Mouse (Mus musculus) kidney, postnatal 0 days (tissue): Measurements from ENCODE around the gene Ppfibp2. TPM values are rescaled to one million over a fixed set of nuclear protein-coding genes. Genes with fewer than 3 reads are reported as not detected.

Experiments
- ATAC-seq: fragments of 200-750 bp; cut with Nextera tagmentation; replicated peaks from 2 replicates; pipeline ENCODE4 v1.8.0; 2017; ENCODE audit warnings: low read depth, moderate number of reproducible peaks, moderate TSS enrichment, moderate library complexity; ENCODE audit not compliant: low FRiP score
- DNase-seq: peaks from one replicate; pipeline ENCODE4 v3.0.0-alpha.2; 2016; ENCODE audit warnings: low spot score
- H3K27ac ChIP-seq: fragments of 300-500 bp; sonication (generic); 2 replicates; pipeline ENCODE4 v1.5.1; 2014; ENCODE audit warnings: mild to moderate bottlenecking
- H3K27me3 ChIP-seq: fragments of 300-500 bp; sonication (generic); 2 replicates; pipeline ENCODE4 v1.6.1; 2014; ENCODE audit warnings: low read length, mixed read lengths; ENCODE audit not compliant: insufficient read depth
- H3K36me3 ChIP-seq: fragments of 300-500 bp; sonication (generic); 2 replicates; pipeline ENCODE4 v1.6.1; 2014; ENCODE audit warnings: low read length, mixed read lengths; ENCODE audit not compliant: insufficient read depth
- H3K4me1 ChIP-seq: fragments of 300-500 bp; sonication (generic); replicated peaks from 2 replicates; pipeline ENCODE4 v1.6.1; 2014; ENCODE audit warnings: antibody characterized with exemption, low read length, mixed read lengths; ENCODE audit not compliant: insufficient read depth
- H3K4me2 ChIP-seq: fragments of 300-500 bp; sonication (generic); 2 replicates; pipeline ENCODE4 v1.6.1; 2014; ENCODE audit warnings: mild to moderate bottlenecking, low read length, moderate library complexity, mixed read lengths
- H3K4me3 ChIP-seq: fragments of 300-500 bp; sonication (generic); replicated peaks from 2 replicates; pipeline ENCODE4 v1.5.1; 2014; ENCODE audit warnings: low read depth, low read length
- H3K9ac ChIP-seq: fragments of 300-500 bp; sonication (generic); 2 replicates; pipeline ENCODE4 v1.6.1; 2014; ENCODE audit warnings: low read depth, low read length
- H3K9me3 ChIP-seq: fragments of 300-500 bp; sonication (generic); replicated peaks from 2 replicates; pipeline ENCODE4 v1.6.1; 2016; ENCODE audit warnings: low read length, inconsistent platforms, mixed read lengths
- CTCF ChIP-seq: IDR thresholded peaks from 2 replicates; pipeline ENCODE4 v1.5.1; 2016; ENCODE audit warnings: antibody characterized with exemption, low read depth, mild to moderate bottlenecking, moderate library complexity
- WGBS: fragments of 180-500 bp; shearing (Covaris S2); extraction: QIAGEN DNeasy Blood & Tissue Kit; methylation state at CpG from one replicate; pipeline ENCODE4 v1.1.7; 2014; 5-methylcytosine and 5-hydroxymethylcytosine counted together
- polyA plus RNA-seq: library from polyadenylated mRNA; unstranded; fragments of >200 nt; fragmentation: Nextera tagmentation; extraction: Ambion mirVana; gene quantifications from 2 replicates; pipeline ENCODE4 v1.2.1, GENCODE M21; 2015

The Ppfibp2 gene
- polyA plus RNA-seq, 1 experiment from 2014 or later = 8.3 TPM

DNA sequence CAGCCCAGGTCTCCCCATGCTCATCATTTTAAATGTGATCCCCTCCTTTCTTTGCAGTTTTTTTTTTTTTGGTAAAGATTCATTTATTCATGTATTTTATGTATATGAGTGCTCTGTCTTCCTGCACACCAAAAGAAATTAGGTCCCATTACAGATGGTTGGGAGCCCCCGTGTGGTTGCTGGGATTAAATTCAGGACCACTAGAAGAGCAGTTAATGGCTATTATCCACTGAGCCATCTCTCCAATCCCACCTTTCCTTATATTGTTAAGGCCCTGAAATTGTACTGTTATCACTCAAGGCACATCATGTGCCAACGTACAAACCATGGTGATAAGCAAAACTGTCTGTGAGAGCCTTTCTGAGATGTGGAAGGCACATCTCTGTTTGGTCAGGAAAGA, 143.7 kb downstream of the Ppfibp2 start:
- ATAC-seq (no peak), DNase-seq (peak; percentile 66)
- 42% methylated on average over 2 of the region's 2 CpGs for WGBS
- peak; percentile 70 for TF ChIP-seq CTCF
- Histone ChIP-seq H3K4me2 (no peak overlapping the region), H3K4me1 (no peaks in the 10 kb centered on the region), H3K4me3 (no peak overlapping the region), H3K27ac (no peak overlapping the region), H3K27me3 (no peaks in the 10 kb centered on the region), H3K36me3 (0 out of 2 replicates have a peak, but pooled peaks cover 3% of the 10 kb centered on the region), H3K9me3 (no peaks in the 10 kb centered on the region), H3K9ac (no peak overlapping the region)

DNA sequence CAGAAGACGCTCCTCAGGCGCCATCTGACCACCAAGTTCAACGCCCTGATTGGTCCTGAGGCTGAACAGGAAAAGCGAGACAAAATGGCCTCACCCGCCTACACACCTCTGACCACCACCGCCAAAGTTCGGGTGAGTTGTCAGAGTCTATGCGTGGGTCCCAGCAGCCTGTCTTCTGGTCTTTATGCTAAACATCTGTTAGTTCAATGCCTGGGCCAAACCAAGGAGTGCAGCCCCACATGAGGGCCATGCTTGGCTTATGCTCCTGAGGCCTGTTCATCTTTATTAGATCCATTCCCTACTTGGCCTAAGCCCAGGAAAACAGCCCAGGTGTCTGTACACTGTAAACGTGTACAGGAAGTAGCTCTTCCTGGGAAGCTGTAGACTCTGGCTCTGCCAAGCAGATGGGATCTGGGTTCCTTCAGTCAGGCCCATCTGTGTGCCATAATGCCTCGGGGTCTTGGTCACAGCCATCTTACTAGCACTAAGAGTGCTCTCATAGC, 148.0 kb downstream of the Ppfibp2 start:
- no peak for ATAC-seq
- Histone ChIP-seq H3K4me3 (no peak overlapping the region), H3K27ac (no peak overlapping the region), H3K27me3 (no peaks in the 10 kb centered on the region), H3K9ac (no peak overlapping the region), H3K4me2 (no peak overlapping the region), H3K9me3 (no peaks in the 10 kb centered on the region), H3K36me3 (0 out of 2 replicates have a peak, but pooled peaks cover 3% of the 10 kb centered on the region), H3K4me1 (no peaks in the 10 kb centered on the region)
- TF ChIP-seq CTCF = no peak
- DNase-seq = no peak
- 83% methylated on average over 10 of the region's 10 CpGs for WGBS

DNA sequence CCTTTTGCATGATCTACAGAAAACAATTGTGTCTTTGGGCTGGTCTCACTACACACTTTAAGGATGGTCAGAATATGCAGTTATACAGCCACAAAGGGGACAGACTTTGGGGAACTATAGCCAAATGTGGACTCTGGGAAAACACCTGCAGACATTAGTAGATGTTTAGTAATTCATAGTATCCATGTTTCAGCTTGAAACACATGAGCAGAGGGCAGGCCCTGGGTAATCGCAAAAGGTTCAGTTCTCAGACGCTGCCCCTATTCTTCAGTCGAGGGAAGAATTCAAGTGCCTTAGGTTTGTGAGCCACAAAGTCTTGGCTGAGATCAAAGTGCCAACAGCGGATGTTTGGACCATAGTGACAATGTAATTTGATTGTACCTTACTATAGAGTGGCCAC, 149.4 kb downstream of the Ppfibp2 start:
- H3K27ac ChIP-seq = no peak overlapping the region
- 0 out of 2 replicates have a peak, but pooled peaks cover 3% of the 10 kb centered on the region for H3K36me3 ChIP-seq
- no peak for ATAC-seq
- no peak overlapping the region for H3K4me3 ChIP-seq
- H3K4me2 ChIP-seq = no peak overlapping the region
- DNase-seq = no peak
- no peaks in the 10 kb centered on the region for H3K9me3 ChIP-seq
- no peaks in the 10 kb centered on the region for H3K27me3 ChIP-seq
- no peaks in the 10 kb centered on the region for H3K4me1 ChIP-seq
- TF ChIP-seq CTCF = no peak
- no peak overlapping the region for H3K9ac ChIP-seq
- WGBS = 92% methylated on average over 4 of the region's 4 CpGs

DNA sequence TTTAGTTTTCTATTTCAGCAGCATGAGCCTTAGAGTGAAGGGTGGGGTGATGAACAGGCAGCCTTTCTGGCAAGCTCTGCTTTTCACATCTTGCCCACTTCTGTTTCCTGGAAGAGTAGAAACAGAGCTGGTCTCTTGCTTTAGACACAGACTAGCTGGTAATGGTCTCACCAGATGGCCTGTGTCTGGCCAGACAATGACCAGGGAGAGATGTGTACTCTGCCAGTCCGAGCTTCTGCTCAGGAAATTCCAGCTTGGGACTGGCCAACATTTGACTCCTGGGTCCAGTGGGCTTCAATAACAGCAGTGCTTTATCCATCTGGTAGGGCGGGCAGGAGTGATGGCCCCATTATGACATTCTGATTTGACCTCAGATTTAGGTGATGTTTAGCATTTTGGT, 150.1 kb downstream of the Ppfibp2 start:
- Histone ChIP-seq H3K9ac (no peak overlapping the region), H3K27ac (no peak overlapping the region), H3K4me2 (no peak overlapping the region), H3K4me3 (no peak overlapping the region), H3K36me3 (0 out of 2 replicates have a peak, but pooled peaks cover 3% of the 10 kb centered on the region), H3K4me1 (no peaks in the 10 kb centered on the region), H3K27me3 (no peaks in the 10 kb centered on the region), H3K9me3 (no peaks in the 10 kb centered on the region)
- no peak for TF ChIP-seq CTCF
- no peak for DNase-seq
- WGBS = 60% methylated on average over 2 of the region's 2 CpGs
- no peak for ATAC-seq

DNA sequence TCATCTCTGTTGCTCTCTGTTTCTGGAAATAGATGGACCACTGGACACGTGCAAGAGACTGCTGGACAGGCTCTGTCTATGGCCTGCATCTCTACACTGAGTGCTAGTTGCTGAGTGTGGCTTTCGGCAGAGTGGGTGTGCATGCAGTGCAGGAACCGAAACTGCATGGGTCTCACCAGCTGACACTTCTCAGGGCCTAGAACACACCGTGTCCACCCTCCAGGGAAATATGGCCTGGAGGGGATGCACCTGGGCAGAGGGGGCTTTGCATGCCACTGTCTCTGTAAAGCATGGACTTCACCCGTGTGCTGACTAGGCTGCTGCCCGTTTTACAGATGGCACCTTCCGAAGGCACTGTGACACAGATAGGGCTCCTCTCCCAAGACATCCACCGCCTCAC, 151.0 kb downstream of the Ppfibp2 start:
- Histone ChIP-seq H3K4me3 (no peak overlapping the region), H3K27me3 (no peaks in the 10 kb centered on the region), H3K27ac (no peak overlapping the region), H3K4me2 (no peak overlapping the region), H3K9ac (no peak overlapping the region), H3K36me3 (0 out of 2 replicates have a peak, but pooled peaks cover 3% of the 10 kb centered on the region), H3K4me1 (no peaks in the 10 kb centered on the region), H3K9me3 (no peaks in the 10 kb centered on the region)
- no peak for ATAC-seq
- DNase-seq = no peak
- 90% methylated on average over 8 of the region's 8 CpGs for WGBS
- no peak for TF ChIP-seq CTCF

DNA sequence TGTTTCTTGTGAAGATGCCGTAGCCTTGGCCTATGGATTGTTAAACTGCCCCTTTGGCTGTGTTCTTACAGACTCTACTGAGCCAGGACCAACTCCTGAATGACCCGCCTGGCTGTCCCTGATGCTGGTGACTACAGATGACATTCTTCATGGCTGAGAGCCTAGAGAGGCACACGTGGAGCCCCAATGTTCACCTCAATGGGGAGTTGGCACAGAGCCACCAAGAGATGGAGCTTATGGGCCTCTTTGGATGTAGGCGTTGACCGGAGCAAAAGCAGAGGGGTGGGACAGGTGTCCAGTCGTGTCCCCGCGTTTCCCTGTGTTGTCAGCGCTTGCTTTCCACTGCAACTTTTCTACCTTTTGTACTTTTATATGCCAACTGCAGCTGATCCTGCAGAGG, 152.5 kb downstream of the Ppfibp2 start:
- ATAC-seq (no peak; the same call in 1 of the 2 replicates), DNase-seq (no peak)
- Histone ChIP-seq H3K9me3 (no peaks in the 10 kb centered on the region), H3K4me3 (no peak overlapping the region), H3K9ac (no peak overlapping the region), H3K27ac (no peak overlapping the region), H3K27me3 (no peaks in the 10 kb centered on the region), H3K4me1 (no peaks in the 10 kb centered on the region), H3K4me2 (no peak overlapping the region), H3K36me3 (0 out of 2 replicates have a peak, but pooled peaks cover 3% of the 10 kb centered on the region)
- no peak for TF ChIP-seq CTCF
- WGBS = 83% methylated on average over 9 of the region's 9 CpGs

DNA sequence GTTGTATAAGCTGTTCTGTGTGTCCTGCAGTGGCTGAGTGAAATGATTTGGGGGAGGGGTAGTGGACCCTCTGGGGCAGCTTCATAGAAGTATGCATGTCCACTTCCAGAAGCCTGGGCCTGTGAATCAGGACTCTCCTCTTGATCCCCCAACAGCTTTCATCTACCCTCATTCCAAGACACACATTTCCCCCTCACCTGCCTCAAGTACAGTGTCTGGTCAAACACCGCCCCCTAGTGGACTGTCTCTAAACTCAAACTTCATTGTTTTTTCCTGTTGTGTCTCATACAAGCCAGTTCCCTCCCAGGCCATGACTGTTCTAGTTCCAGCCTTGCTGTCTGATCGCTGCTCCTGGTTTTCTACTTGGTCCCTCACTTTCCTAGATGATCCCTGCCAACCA, 152.9 kb downstream of the Ppfibp2 start:
- peak; percentile 88 for TF ChIP-seq CTCF
- Histone ChIP-seq H3K36me3 (0 out of 2 replicates have a peak, but pooled peaks cover 3% of the 10 kb centered on the region), H3K9ac (no peak overlapping the region), H3K4me3 (no peak overlapping the region), H3K4me1 (no peaks in the 10 kb centered on the region), H3K27me3 (no peaks in the 10 kb centered on the region), H3K9me3 (no peaks in the 10 kb centered on the region), H3K27ac (no peak overlapping the region), H3K4me2 (no peak overlapping the region)
- DNase-seq (peak; percentile 77), ATAC-seq (no peak; the same call in 1 of the 2 replicates)
- WGBS = 9% methylated on average over 2 of the region's 2 CpGs
